Mouse (Mus musculus) thymus, postnatal 25 days (tissue): ENCODE measurements around the gene Susd2.

Experiments
- DNase-seq: peaks from one replicate; pipeline ENCODE4 v3.0.0; 2022

Susd2 gene

DNA sequence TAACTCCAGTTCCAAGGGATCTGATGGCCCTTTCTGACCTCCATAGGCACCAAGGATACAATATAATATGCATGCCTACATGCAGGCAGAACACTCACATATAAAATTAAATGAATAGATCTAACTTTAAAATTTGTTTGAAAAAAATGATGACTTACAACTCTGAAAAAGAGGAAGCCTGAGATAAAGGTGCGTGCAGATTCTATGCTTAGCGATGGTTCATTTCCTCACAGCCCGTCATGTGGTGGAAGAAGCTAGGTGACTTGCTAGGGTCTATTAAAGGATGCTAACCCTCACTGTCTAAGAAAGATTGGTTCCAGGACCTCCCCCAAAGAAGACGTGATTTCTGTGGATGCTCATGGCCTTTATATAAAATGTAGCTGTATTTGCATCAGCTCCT lies 27.8 kb downstream of the Susd2 start:
- no peak for DNase-seq

DNA sequence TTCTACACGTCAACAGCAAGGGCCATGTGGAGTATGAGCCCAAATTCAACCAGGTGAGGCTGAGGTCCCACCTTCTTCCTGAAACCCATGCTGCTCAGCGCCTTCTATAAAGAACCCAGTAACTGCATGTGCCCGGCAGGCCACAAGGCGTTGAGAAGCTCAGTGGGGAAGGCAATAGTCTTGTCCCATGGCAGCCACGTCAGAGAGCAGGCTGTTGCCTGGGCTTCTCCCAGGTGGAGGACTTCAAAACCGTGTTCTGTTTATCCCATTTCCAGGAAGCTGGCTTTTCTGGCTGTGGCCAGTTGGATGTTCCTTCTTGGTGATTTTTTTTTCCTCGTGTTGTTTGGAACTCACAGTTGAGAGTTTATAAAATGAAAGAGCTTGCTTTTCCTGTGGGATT lies 33.3 kb downstream of the Susd2 start:
- no peak for DNase-seq

DNA sequence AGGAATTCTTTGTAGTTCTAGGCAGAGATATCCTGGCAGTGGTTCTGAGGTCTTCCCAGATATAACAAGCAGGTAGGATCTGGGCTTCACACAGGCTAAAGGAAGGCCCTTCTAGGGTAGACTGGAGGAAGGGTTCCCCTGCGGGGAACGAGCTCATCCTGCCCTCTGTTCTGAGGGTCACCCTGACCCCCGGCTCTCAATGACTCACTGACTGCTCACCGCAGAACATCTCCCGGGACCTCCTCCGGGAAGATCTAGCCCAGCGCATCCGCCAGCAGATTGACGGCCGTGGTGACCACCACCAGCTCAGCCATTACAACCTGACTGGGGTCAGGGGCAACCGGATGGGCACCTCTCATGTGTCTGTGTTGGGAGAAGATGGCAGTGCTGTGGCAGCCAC lies 34.8 kb downstream of the Susd2 start:
- DNase-seq: no peak

DNA sequence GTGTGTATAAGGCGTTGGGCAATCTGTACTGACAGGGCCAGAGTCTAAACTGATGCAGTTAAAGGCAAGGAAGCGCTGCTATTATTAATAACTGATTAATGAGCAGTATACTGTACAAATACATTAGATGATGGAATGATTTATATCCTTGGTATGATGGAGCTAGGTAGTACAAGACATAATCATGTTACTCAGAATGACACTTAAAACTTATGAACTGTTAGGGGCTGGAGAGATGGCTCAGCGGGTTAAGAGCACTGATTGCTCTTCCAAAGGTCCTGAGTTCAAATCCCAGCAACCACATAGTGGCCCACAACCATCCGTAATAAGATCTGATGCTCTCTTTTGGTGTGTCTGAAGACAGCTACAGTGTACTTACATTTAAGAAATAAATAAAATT lies 36.6 kb downstream of the Susd2 start:
- DNase-seq: no peak

- peak; percentile 39 for DNase-seq
Measured at GRCm38 (mm10) chr10:75605162-75605846, 38.5 kb downstream of the Susd2 start.

- DNase-seq: no peak
Measured at GRCm38 (mm10) chr10:75600189-75600730, 43.5 kb downstream of the Susd2 start.

DNA sequence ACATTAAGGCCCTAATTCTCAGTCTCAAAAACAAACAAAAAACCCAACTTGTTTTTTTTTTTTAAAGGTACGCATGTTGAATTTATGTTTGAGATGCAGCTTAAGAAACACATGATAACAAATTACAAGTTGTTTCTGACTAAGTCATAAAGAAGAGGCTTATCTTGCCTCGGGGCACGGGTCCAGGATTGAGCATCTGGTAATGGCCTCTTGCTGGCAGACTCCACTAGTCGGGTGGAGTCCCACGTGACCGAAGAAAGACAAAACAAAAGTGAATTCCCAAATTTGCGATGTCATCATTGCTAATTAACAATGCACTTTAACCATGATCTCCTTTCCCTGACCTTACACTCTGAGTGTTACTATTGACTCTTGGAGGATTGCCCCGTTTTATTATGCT lies 47.8 kb downstream of the Susd2 start:
- no peak for DNase-seq

DNA sequence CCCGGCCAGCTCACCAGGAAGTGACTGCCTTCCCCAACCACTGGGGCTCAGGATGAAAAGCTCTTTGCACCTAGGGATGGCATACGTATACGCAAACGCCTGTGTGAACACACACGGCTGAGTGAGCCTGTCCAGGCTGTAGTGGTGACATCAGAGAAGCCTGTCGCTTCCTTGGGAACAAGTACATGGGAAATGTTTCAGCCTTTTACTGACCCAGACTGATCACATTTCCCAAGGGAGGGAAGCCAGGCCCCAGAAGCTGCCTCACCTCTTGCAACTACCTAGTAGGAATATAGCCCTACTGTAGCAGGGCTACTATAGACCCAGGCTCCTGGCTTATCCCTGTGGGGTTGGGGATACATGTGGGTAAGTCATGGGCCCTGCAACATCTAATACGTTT lies 51.2 kb downstream of the Susd2 start:
- DNase-seq: peak; percentile 29

DNA sequence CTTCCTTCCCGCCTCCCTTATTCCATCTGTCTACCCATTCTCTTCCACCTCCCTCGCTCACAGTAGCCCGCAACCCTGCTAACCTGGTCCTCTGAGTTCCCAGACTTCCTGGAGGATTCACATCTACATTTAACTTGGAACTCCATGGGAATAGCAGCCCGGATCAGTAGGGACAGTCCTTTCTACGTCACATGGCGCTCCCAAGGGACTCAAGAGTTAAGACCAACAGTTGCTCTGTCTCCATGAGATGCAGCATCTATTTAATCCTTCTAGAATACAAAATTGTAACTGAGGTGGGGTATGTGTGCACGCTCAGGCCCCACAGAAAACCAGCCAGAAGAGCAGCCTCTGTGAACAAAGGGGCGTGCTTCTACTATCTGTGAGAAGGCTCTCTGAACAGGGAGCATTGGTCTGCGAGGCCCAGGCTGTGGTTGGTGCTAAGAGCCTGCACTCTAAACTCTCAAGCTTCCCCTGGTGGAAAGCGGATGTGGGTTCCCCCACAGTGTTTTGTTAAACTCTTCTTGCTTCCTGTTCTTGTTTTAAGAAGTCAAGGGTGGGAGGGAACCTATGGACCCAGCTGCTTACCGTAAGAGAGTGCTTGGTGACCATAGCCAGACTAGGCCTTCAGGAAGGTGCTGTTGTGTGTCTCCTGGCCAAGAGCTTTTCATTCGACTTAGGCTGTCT lies 52.5 kb downstream of the Susd2 start:
- DNase-seq: peak; percentile 90

DNA sequence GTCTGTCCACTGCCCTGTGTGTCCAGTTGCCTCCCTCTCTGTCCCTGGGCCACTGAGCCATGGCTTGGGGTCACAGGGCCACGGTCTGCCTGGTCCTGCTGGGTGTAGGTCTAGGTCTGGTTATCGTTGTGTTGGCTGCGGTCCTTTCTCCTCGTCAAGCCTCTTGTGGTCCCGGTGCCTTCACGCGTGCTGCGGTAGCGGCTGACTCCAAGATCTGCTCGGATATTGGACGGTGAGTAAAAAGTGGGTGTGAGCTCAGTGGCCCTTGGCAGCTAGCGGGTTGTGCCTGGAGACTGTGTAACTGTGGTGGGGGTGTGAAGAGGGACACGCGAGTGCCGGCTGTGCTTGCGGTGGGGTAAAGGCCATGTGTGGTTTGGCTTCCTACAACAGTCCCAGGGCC lies 54.2 kb downstream of the Susd2 start:
- peak; percentile 42 for DNase-seq

GRCm38 (mm10) chr10:75589129-75589528 lies 54.7 kb downstream of the Susd2 start, which contains the start of gene Ggt5:
Gene Ggt5, plus strand, starts transcription at chr10:75589340.
- peak; percentile 32 for DNase-seq

DNA sequence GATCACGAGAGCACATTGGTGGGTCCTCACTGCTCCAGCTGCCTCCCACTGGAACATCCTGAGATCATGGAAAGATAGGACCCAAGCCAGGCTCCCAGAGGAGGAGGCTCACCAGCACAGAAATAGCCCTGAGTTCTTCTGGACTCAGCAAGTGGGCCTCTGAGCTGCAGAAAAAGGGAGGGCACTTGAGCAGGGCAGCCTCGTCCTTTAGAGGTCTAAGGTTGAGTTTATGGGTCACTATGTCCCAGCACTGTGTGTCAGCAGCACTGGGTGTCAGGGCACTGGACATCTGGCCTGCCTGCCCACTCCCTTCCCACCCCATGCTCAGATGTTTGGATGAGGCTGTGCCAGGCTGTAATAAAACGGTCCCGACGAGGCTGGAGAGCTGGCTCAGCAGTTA lies 55.5 kb downstream of the Susd2 start:
- no peak for DNase-seq

DNA sequence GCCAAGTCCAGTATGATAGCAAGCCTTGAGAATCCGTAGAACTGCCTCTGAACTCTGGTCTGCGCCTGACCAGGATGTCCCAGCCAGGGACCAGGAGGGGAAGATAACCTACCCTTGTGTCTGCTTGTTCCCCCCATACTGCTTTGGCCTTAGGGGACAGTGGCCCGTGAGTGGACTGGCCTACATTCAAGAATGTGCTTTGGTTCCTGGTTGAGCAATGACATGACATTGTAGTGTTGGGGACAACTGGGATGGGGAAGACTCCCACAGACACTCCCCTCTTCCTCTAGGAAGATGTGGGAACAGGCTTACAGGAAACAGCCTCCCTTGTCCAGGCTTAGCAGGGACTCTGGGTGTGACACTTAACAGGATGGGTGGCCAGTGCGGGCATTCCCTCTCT lies 56.0 kb downstream of the Susd2 start:
- no peak for DNase-seq
